Mouse (Mus musculus): ENCODE data around the gene Zfp619. TPM values are rescaled to one million over a fixed set of nuclear protein-coding genes. Genes with fewer than 3 reads are reported as not detected.

Gene Zfp619
- polyA plus RNA-seq, 1 experiment from 2014 or later: 4.0 TPM

DNA sequence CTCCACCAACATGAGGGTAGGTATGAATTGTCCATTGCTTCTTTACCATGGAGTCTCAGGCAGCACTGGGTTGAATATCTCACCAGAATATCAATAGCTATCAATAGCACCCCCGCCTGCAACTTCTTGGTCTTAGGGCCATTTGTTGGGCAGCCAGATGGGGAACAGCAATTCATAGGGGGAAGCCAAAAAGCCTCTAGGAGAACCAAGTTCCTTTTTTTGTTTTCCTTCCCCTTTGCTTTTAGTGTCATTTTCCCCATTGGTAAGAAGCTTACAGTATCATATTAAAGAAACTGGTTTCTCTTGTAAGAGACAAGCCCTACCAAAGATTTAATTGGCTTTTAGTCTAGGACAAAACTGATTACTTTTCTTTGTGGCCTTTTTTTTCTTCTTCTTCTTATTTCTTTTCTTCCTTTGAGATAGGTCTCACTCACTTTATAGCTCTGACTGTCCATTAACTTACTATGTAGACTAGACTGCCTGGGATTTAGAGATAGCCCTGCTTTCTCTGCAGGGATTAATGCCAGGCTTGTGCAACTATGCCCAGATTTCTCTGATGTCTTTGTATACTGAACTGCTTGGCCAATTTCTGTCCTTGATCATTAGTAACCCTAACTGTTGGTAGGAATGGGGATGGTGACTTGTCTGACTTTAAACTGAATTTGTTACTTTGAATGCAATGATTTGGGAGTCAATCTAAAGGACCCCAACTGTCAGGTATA is 6.3 kb downstream of the Zfp619 start:
- no peak for ATAC-seq (ENCODE audit: insufficient read depth, low FRiP score, low TSS enrichment)
- 79% methylated on average over 1 of the region's 1 CpGs for WGBS

DNA sequence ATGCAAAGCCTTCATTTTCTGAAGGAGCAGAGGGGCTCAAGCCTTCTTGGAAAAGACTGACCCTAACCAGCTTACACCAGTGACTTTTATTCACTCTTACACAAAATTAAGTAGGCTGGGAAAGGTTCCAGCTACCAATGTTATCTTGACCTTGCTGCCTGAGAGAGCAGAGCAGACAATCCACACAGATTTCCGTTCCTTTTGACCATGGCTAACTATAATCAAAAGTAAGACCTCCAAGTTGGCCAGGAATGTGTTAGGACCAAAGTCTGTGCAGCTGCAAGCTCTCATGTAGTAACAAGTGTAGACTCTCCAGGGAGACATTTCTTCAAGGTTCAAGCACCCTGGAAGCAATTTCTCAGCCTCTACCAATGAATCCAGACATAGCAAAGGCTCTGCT is 25.6 kb downstream of the Zfp619 start:
- ATAC-seq (ENCODE audit: insufficient read depth, low FRiP score, low TSS enrichment): no peak

More for the DNA sequence above, 6.3 kb downstream of the Zfp619 start:
- H3K36me3 ChIP-seq (ENCODE audit: control insufficient read depth, insufficient read depth, low read length): no peaks in the 10 kb centered on the region
- H3K9me3 ChIP-seq (ENCODE audit: control insufficient read depth, low read length): no peaks in the 10 kb centered on the region
- no peak for DNase-seq (ENCODE audit: low spot score)
- H3K4me2 ChIP-seq (ENCODE audit: low read depth): no peak overlapping the region
- no peak overlapping the region for H3K27ac ChIP-seq (ENCODE audit: low read depth, low read length)
- H3K27me3 ChIP-seq (ENCODE audit: control insufficient read depth, insufficient read depth, low read length): no peaks in the 10 kb centered on the region
- no peaks in the 10 kb centered on the region for H3K4me1 ChIP-seq (ENCODE audit: control insufficient read depth, insufficient read depth, low read length)
- H3K9ac ChIP-seq (ENCODE audit: low read length): no peak overlapping the region
- no peak overlapping the region for H3K4me3 ChIP-seq (ENCODE audit: low read depth, low read length)

DNA sequence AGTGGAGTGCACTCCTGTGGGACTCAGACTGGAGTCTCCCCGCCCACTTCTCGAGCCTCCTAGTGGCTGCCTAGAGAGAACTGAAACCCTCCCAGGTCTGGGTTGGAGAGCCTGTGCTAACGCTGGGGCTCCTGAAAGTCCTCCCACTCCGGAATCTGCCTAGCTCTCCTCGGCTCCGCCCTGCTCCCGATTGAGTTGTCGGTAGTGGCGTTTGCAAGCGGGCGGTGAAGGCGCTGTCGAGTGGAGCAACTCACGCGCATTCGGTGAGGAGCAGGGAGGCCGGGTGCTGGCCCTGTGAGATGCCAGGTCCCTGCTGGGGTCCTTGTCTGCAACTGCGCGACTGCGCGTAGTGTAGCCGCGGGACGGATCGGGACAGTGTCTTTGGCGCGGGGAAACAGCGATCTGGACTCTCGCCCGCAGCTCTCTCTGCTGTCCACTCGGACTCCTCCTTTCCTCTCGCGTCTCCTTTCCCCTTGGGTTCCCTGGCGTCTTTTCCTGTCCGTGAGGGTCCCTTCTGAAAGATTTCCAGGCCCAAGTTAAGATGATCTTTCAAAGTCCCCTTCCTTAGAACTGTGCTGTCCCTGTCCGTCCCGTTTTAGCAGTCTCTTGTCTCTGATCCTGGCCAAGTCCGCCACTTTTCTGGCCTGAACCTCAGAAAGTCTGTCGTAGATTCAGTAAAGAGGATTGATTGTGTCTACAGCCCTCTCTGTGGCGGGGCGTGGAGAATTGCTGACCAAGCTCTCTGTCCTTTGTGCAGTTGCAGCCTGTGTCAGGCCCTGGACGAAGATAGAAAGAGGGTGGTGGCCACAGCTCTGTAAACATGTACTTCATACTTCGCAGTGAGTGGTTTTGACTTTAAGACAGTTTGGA is 26.9 kb downstream of the Zfp619 start:
- H3K9me3 ChIP-seq (ENCODE audit: control insufficient read depth, low read length): no peaks in the 10 kb centered on the region
- DNase-seq (ENCODE audit: low spot score) (peak; percentile 84), ATAC-seq (ENCODE audit: insufficient read depth, low FRiP score, low TSS enrichment) (peak; percentile 89)
- no peaks in the 10 kb centered on the region for H3K27me3 ChIP-seq (ENCODE audit: control insufficient read depth, insufficient read depth, low read length)
- H3K9ac ChIP-seq (ENCODE audit: low read length): peak overlapping the region; percentile 79
- H3K4me3 ChIP-seq (ENCODE audit: low read depth, low read length): peak overlapping the region; percentile 55
- peak overlapping the region; percentile 92 for H3K27ac ChIP-seq (ENCODE audit: low read depth, low read length)
- no peaks in the 10 kb centered on the region for H3K36me3 ChIP-seq (ENCODE audit: control insufficient read depth, insufficient read depth, low read length)
- H3K4me1 ChIP-seq (ENCODE audit: control insufficient read depth, insufficient read depth, low read length): no peaks in the 10 kb centered on the region
- WGBS: 2% methylated on average over 42 of the region's 43 CpGs
- H3K4me2 ChIP-seq (ENCODE audit: low read depth): peak overlapping the region; percentile 72

More for the DNA sequence above, 25.6 kb downstream of the Zfp619 start:
- Histone ChIP-seq H3K4me1 (ENCODE audit: control insufficient read depth, insufficient read depth, low read length) (no peaks in the 10 kb centered on the region), H3K9ac (ENCODE audit: low read length) (no peak overlapping the region), H3K4me2 (ENCODE audit: low read depth) (no peak overlapping the region), H3K27ac (ENCODE audit: low read depth, low read length) (no peak overlapping the region), H3K36me3 (ENCODE audit: control insufficient read depth, insufficient read depth, low read length) (no peaks in the 10 kb centered on the region), H3K27me3 (ENCODE audit: control insufficient read depth, insufficient read depth, low read length) (no peaks in the 10 kb centered on the region), H3K4me3 (ENCODE audit: low read depth, low read length) (no peak overlapping the region), H3K9me3 (ENCODE audit: control insufficient read depth, low read length) (no peaks in the 10 kb centered on the region)
- WGBS: 80% methylated on average over 1 of the region's 1 CpGs
- DNase-seq (ENCODE audit: low spot score): no peak

DNA sequence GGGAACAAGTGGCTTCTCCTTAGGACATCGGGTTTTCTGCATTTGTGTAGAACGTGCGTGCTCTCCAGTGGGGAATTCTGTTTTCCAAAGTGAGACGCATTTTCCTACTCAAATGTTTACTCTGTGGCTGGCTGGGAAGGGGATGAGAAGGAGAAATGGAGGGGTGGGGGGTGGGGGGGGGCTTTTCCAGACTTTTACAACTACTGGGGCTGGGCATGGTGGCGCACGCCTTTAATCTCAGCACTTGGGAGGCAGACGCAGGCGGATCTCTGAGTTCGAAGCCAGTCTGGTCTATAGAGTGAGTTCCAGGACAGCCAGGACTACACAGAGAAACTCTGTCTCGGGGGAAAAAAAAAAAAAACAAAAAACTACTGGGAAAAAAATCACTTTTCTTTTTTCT is 27.6 kb downstream of the Zfp619 start:
- H3K27me3 ChIP-seq (ENCODE audit: control insufficient read depth, insufficient read depth, low read length): no peaks in the 10 kb centered on the region
- H3K9me3 ChIP-seq (ENCODE audit: control insufficient read depth, low read length): no peaks in the 10 kb centered on the region
- peak overlapping the region; percentile 92 for H3K27ac ChIP-seq (ENCODE audit: low read depth, low read length)
- H3K9ac ChIP-seq (ENCODE audit: low read length): peak overlapping the region; percentile 79; the same call in 1 of the 2 replicates
- peak overlapping the region; percentile 72 for H3K4me2 ChIP-seq (ENCODE audit: low read depth)
- WGBS: 56% methylated on average over 10 of the region's 10 CpGs
- ATAC-seq (ENCODE audit: insufficient read depth, low FRiP score, low TSS enrichment) (no peak), DNase-seq (ENCODE audit: low spot score) (no peak)
- no peaks in the 10 kb centered on the region for H3K4me1 ChIP-seq (ENCODE audit: control insufficient read depth, insufficient read depth, low read length)
- H3K36me3 ChIP-seq (ENCODE audit: control insufficient read depth, insufficient read depth, low read length): no peaks in the 10 kb centered on the region
- peak overlapping the region; percentile 55 for H3K4me3 ChIP-seq (ENCODE audit: low read depth, low read length)

DNA sequence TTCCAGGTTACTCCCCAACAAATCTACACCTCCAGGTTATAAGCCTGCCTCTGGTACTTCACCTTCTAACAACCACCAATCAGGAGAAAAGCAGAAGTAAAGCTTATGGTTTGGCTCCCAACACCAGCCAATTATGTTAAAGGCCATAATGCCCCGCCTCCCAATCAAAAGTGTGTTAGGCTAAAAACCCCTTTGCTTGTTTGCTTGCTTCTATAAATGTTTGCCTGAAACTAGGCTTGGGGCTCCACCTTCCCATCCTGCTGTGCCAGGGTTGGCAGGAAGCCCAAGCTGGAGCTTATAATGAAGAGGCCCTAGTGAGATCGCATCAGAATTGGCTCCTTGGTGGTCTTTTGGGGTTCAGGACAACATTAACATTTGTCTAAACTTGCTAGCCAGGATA is 31.8 kb downstream of the Zfp619 start:
- Histone ChIP-seq H3K36me3 (ENCODE audit: control insufficient read depth, insufficient read depth, low read length) (no peaks in the 10 kb centered on the region), H3K4me1 (ENCODE audit: control insufficient read depth, insufficient read depth, low read length) (no peaks in the 10 kb centered on the region; the same call in 1 of the 2 replicates), H3K4me3 (ENCODE audit: low read depth, low read length) (no peak overlapping the region), H3K27ac (ENCODE audit: low read depth, low read length) (no peak overlapping the region), H3K4me2 (ENCODE audit: low read depth) (no peak overlapping the region), H3K27me3 (ENCODE audit: control insufficient read depth, insufficient read depth, low read length) (no peaks in the 10 kb centered on the region), H3K9ac (ENCODE audit: low read length) (no peak overlapping the region), H3K9me3 (ENCODE audit: control insufficient read depth, low read length) (no peaks in the 10 kb centered on the region)
- ATAC-seq (ENCODE audit: insufficient read depth, low FRiP score, low TSS enrichment) (no peak), DNase-seq (ENCODE audit: low spot score) (no peak)
- WGBS: 90% methylated on average over 2 of the region's 2 CpGs

DNA sequence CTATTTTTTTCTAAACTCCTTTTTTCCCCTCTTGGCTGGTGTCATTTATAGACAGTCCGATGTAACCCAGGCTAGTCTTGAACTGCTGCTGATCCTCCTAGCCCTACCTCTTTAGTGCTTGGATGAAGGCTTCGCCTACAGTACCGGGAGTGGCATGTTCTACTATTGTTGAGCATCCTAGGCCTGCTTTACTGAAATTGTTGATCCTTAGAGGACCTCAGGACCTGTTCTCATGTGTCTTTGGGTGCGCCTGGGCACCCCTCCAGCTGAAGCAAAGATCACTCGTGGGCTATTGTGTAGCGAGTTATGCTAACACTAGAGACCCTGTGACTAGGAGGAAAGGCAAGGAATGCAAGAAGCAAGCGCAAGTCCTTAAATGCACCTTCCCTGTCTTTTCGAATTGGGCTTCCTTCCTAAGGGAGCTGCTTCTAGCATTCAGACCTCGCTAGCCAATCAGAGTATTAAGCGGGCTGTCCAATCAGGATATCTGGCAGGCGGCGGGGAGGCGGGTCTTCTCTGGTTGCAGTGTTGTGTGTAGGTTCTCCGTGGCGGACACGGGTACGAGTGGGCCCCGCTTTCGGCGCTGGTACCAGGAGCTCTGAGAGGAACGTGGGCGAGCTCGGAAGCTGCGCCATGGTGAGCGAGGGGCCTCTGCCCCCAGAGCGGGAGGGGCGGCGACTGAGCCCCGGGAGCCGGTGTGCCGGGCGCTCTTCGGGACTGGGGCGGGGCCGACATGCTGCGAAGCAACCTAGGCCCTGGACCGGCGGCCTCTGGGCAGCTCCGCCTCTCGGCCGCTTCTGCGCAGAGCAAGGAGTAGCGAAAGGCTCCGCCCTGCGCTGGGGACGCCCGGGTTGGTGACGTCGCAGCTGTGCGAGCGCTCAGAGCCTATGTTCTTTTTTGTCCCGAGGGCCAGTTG is 34.7 kb downstream of the Zfp619 start:
- WGBS: 3% methylated on average over 52 of the region's 52 CpGs
- peak overlapping the region; percentile 55 for H3K4me2 ChIP-seq (ENCODE audit: low read depth)
- ATAC-seq (ENCODE audit: insufficient read depth, low FRiP score, low TSS enrichment) (peak; percentile 99), DNase-seq (ENCODE audit: low spot score) (peak; percentile 94)
- H3K27ac ChIP-seq (ENCODE audit: low read depth, low read length): peak overlapping the region; percentile 78
- no peaks in the 10 kb centered on the region for H3K27me3 ChIP-seq (ENCODE audit: control insufficient read depth, insufficient read depth, low read length)
- no peaks in the 10 kb centered on the region for H3K9me3 ChIP-seq (ENCODE audit: control insufficient read depth, low read length)
- H3K4me3 ChIP-seq (ENCODE audit: low read depth, low read length): peak overlapping the region; percentile 59
- H3K4me1 ChIP-seq (ENCODE audit: control insufficient read depth, insufficient read depth, low read length): no peaks in the 10 kb centered on the region; the same call in 1 of the 2 replicates
- H3K9ac ChIP-seq (ENCODE audit: low read length): peak overlapping the region; percentile 65
- H3K36me3 ChIP-seq (ENCODE audit: control insufficient read depth, insufficient read depth, low read length): no peaks in the 10 kb centered on the region

DNA sequence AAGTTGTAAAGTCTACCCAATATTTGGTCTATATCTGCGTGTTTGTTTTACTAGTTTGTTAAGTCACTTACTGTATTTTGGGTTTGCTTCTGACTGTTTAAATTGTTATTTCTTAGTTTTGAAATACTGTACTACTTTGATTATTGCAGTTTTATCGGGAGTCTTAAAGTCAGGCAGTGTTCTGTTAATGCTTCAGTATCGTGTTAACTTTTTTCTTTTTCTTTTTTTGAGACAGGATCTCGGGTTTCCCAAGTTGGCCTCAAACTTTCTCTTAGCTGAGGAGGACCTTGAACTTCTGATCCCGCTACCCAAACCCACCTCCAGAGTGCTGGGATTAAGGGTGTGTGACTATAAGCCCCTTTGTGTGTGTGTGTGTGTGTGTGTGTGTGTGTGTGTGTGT is 35.4 kb downstream of the Zfp619 start:
- no peaks in the 10 kb centered on the region for H3K9me3 ChIP-seq (ENCODE audit: control insufficient read depth, low read length)
- peak overlapping the region; percentile 43 for H3K4me2 ChIP-seq (ENCODE audit: low read depth)
- H3K9ac ChIP-seq (ENCODE audit: low read length): no peak overlapping the region
- DNase-seq (ENCODE audit: low spot score): no peak
- ATAC-seq (ENCODE audit: insufficient read depth, low FRiP score, low TSS enrichment): no peak
- H3K4me1 ChIP-seq (ENCODE audit: control insufficient read depth, insufficient read depth, low read length): no peaks in the 10 kb centered on the region; the same call in 1 of the 2 replicates
- peak overlapping the region; percentile 59 for H3K4me3 ChIP-seq (ENCODE audit: low read depth, low read length)
- H3K27ac ChIP-seq (ENCODE audit: low read depth, low read length): no peak overlapping the region
- no peaks in the 10 kb centered on the region for H3K27me3 ChIP-seq (ENCODE audit: control insufficient read depth, insufficient read depth, low read length)
- H3K36me3 ChIP-seq (ENCODE audit: control insufficient read depth, insufficient read depth, low read length): no peaks in the 10 kb centered on the region
- WGBS: 24% methylated on average over 5 of the region's 5 CpGs

DNA sequence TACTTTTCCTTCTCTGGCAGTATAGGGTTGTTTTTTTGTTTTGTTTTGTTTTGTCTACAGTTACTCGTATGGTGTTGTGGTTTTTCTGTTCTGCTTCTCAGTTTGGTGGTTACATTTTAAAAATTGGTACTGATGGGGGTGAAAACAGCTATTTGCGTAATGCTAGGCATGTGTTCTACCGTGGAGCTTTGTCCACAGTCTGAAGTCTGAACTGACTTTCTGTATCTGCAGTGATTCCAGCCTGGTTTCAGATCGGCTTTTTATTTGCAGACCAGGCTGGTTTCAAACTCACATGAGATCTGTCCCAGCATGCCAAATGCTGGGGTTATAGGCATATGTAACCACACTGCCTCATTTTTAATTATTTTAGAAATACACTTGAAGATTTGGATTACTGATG is 36.3 kb downstream of the Zfp619 start:
- Histone ChIP-seq H3K9ac (ENCODE audit: low read length) (no peak overlapping the region), H3K4me2 (ENCODE audit: low read depth) (no peak overlapping the region), H3K27me3 (ENCODE audit: control insufficient read depth, insufficient read depth, low read length) (no peaks in the 10 kb centered on the region), H3K9me3 (ENCODE audit: control insufficient read depth, low read length) (no peaks in the 10 kb centered on the region), H3K27ac (ENCODE audit: low read depth, low read length) (no peak overlapping the region), H3K4me3 (ENCODE audit: low read depth, low read length) (no peak overlapping the region), H3K4me1 (ENCODE audit: control insufficient read depth, insufficient read depth, low read length) (no peaks in the 10 kb centered on the region; the same call in 1 of the 2 replicates), H3K36me3 (ENCODE audit: control insufficient read depth, insufficient read depth, low read length) (no peaks in the 10 kb centered on the region)
- ATAC-seq (ENCODE audit: insufficient read depth, low FRiP score, low TSS enrichment) (no peak), DNase-seq (ENCODE audit: low spot score) (no peak)
- 88% methylated on average over 4 of the region's 4 CpGs for WGBS

Measured in neural tube, embryonic 11.5 days (tissue).